Mouse (Mus musculus) hindbrain, postnatal 0 days (tissue): ENCODE measurements around the gene Sgpp2. TPM values are rescaled to one million over a fixed set of nuclear protein-coding genes. Genes with fewer than 3 reads are reported as not detected.

Source experiments
- ATAC-seq: fragments of 200-750 bp; cut with Nextera tagmentation; 2 replicates; pipeline ENCODE4 v1.8.0; 2017; ENCODE audit warnings: mild to moderate bottlenecking, moderate TSS enrichment, moderate library complexity
- DNase-seq: peaks from one replicate; pipeline ENCODE4 v3.0.0-alpha.2; 2015; ENCODE audit warnings: low spot score
- H3K27ac ChIP-seq: fragments of 300-500 bp; sonication (generic); 2 replicates; pipeline ENCODE4 v1.5.1; 2014; ENCODE audit warnings: mild to moderate bottlenecking
- H3K27me3 ChIP-seq: fragments of 300-500 bp; sonication (generic); 2 replicates; pipeline ENCODE4 v1.6.1; 2014; ENCODE audit warnings: low read length, mixed read lengths; ENCODE audit not compliant: insufficient read depth
- H3K36me3 ChIP-seq: fragments of 300-500 bp; sonication (generic); 2 replicates; pipeline ENCODE4 v1.6.1; 2014; ENCODE audit warnings: low read length, mixed read lengths; ENCODE audit not compliant: insufficient read depth
- H3K4me1 ChIP-seq: fragments of 300-500 bp; sonication (generic); 2 replicates; pipeline ENCODE4 v1.6.1; 2014; ENCODE audit warnings: antibody characterized with exemption, low read length, mixed read lengths; ENCODE audit not compliant: insufficient read depth
- H3K4me2 ChIP-seq: fragments of 300-500 bp; sonication (generic); 2 replicates; pipeline ENCODE4 v1.6.1; 2014; ENCODE audit warnings: low read depth, mild to moderate bottlenecking, low read length, moderate library complexity, mixed read lengths
- H3K4me3 ChIP-seq: fragments of 300-500 bp; sonication (generic); 2 replicates; pipeline ENCODE4 v1.5.1; 2014; ENCODE audit warnings: low read length
- H3K9ac ChIP-seq: fragments of 300-500 bp; sonication (generic); replicated peaks from 2 replicates; pipeline ENCODE4 v1.6.1; 2014; ENCODE audit warnings: mild to moderate bottlenecking, low read length, moderate library complexity, mixed read lengths
- H3K9me3 ChIP-seq: fragments of 300-500 bp; sonication (generic); 2 replicates; pipeline ENCODE4 v1.6.1; 2016; ENCODE audit warnings: low read length, mixed read lengths
- CTCF ChIP-seq: IDR thresholded peaks from 2 replicates; pipeline ENCODE4 v1.5.1; 2016; ENCODE audit warnings: antibody characterized with exemption, control low read depth, low read depth
- WGBS: fragments of 180-500 bp; shearing (Covaris S2); extraction: QIAGEN DNeasy Blood & Tissue Kit; methylation state at CpG from one replicate; pipeline ENCODE4 v1.1.7; 2014; 5-methylcytosine and 5-hydroxymethylcytosine counted together
- polyA plus RNA-seq: library from polyadenylated mRNA; unstranded; fragments of >200 nt; fragmentation: Nextera tagmentation; extraction: Ambion mirVana; gene quantifications from 2 replicates; pipeline ENCODE4 v1.2.1, GENCODE M21; 2015
- total RNA-seq: library from RNA; depleted of rRNA; stranded (reverse); fragments of >200 nt; gene quantifications from 2 replicates; pipeline ENCODE4 v1.2.3, GENCODE M21; 2014

Gene Sgpp2
- total and polyA plus RNA-seq, 2 experiments from 2014 or later = 3.3 to 5.0 TPM

DNA sequence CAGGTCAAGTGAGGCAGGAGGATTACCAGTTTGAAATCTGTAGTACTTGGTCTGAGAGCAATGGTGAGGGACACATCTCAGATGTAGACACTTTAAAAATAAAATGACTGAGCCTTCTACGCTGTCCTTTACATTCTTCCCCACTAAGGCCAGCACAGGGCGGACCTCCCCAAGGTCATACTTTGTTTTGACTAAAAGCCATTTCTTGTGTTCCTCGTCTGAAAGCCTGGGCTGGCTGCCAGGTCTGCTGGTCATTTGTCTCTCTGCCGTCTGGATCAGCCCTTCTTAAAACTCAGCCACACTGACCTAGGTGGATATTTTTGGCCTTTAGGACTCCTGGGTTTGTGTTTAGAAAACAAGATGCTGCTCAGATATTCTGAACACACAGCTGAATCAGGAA, 45.0 kb downstream of the Sgpp2 start:
- no peak overlapping the region for H3K4me3 ChIP-seq
- no peak overlapping the region for H3K27ac ChIP-seq
- TF ChIP-seq CTCF = no peak
- no peaks in the 10 kb centered on the region for H3K27me3 ChIP-seq
- H3K9me3 ChIP-seq = no peaks in the 10 kb centered on the region
- WGBS = 33% methylated on average over 4 of the region's 4 CpGs
- no peaks in the 10 kb centered on the region for H3K4me1 ChIP-seq
- DNase-seq (peak; percentile 43), ATAC-seq (no peak)
- no peaks in the 10 kb centered on the region for H3K36me3 ChIP-seq
- no peak overlapping the region for H3K4me2 ChIP-seq
- H3K9ac ChIP-seq = no peak overlapping the region

DNA sequence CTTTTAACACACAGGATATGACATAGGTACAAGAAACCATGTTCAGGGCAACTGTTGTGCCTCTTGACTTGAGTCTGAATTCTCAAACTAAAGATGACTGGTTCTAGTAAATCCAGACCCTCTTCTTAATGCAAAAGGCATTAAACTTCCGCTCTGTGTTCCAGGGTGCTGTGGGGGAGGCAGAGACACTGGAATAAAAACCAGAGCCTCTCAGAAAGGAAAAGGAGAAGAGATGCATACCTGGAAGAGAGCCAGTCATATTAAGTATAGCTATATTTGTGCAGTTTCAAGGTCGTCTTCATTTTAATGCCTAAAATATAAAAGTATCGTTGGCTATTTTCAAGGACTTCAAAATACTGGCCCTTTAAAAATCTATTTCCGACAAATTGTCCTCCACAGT, 47.3 kb downstream of the Sgpp2 start:
- WGBS = 84% methylated on average over 4 of the region's 4 CpGs
- Histone ChIP-seq H3K9ac (no peak overlapping the region), H3K4me2 (no peak overlapping the region), H3K4me1 (no peaks in the 10 kb centered on the region), H3K36me3 (no peaks in the 10 kb centered on the region), H3K9me3 (no peaks in the 10 kb centered on the region), H3K27ac (no peak overlapping the region), H3K27me3 (no peaks in the 10 kb centered on the region), H3K4me3 (no peak overlapping the region)
- DNase-seq (no peak), ATAC-seq (no peak)
- no peak for TF ChIP-seq CTCF

DNA sequence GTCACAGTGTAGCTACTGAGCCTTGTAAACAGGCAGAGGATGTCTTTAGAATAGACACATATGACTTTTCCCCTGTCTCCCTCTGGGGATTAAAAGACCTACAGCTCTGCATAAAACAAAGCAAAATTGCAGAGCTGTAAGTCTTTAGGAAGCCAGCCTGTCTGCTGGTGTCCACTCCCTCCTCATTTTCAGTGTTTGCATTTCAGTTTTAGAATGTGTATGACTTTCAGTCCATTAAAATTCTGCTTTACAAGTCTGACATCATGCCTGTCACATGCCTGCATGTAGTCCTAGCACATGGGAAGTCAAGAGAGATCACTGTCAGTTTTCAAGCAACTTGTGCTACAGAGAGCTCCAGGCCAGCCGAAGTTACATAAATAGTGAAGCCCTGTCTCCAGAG, 47.7 kb downstream of the Sgpp2 start:
- no peak for DNase-seq
- WGBS = 78% methylated on average over 1 of the region's 1 CpGs
- no peaks in the 10 kb centered on the region for H3K9me3 ChIP-seq
- H3K4me1 ChIP-seq = no peaks in the 10 kb centered on the region
- no peak overlapping the region for H3K4me3 ChIP-seq
- no peak overlapping the region for H3K4me2 ChIP-seq
- no peaks in the 10 kb centered on the region for H3K36me3 ChIP-seq
- no peak for TF ChIP-seq CTCF
- H3K27me3 ChIP-seq = no peaks in the 10 kb centered on the region
- H3K27ac ChIP-seq = no peak overlapping the region
- ATAC-seq = no peak
- no peak overlapping the region for H3K9ac ChIP-seq

DNA sequence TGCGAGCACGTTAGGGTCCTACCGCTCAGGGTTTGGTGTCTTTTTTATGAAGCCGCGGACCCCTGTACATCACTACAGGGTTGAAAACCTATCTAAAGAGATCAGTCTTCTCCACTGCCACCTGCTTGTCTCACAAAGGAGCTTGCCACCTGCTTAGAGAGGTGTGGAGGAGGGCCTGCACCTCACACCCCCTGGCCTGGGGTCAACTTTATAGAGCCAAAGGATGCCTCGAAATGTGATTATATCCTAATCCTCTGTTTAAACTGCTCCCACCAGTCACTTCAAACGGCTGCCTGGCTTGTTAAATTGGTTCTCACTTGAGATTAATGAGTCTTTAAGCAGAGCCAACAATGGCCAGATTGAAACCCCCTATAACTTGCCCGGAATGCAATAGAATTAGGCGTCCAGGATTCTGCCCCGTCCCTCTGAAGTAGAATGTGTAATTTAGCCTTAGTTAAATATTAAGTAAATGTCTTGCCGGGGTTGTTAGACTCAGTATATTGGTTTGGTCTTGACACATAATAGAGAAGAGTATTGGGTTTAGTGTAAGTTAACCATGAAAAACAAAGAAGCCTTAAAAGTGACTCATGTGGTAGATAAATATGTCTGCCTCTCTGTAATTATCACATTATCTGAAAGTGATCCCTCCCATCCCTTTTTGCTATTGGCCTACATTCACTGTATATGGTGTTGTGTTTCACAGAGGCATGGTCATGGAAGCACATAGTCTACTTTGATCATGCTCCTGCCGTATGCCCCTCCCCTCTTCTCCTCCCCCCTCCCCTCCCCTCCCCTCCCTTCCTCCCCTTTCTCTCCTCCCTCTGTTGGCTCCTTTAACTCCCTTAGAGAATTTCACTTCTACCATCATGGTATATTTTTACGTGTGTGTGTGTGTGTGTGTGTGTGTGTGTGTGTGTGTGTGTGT, 54.1 kb downstream of the Sgpp2 start:
- H3K27me3 ChIP-seq = no peaks in the 10 kb centered on the region
- 0 out of 2 replicates have a peak, but pooled peaks cover 5% of the 10 kb centered on the region for H3K4me1 ChIP-seq
- TF ChIP-seq CTCF = no peak
- DNase-seq (no peak), ATAC-seq (no peak)
- no peaks in the 10 kb centered on the region for H3K36me3 ChIP-seq
- no peak overlapping the region for H3K4me2 ChIP-seq
- no peak overlapping the region for H3K9ac ChIP-seq
- no peaks in the 10 kb centered on the region for H3K9me3 ChIP-seq
- WGBS = 56% methylated on average over 13 of the region's 13 CpGs
- no peak overlapping the region for H3K27ac ChIP-seq
- H3K4me3 ChIP-seq = no peak overlapping the region

DNA sequence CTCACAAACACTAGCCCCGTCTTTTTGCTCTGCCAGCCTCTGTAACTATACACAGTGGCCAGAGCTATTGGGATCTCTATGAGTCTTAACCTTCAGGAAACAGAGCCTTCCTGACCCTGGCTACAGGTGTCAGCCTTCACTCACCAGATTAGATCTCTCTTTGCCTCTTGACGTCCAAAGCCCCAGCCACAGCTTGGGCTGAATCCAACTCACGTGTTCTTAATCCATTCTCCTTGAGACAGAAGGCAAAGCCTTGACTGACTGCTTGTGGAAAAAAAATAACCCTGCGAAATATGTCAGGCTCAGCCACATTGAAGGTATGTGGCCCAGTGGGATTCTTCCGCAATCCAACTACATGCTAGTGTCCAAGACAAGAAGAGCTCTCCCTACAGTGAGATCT, 57.7 kb downstream of the Sgpp2 start:
- Histone ChIP-seq H3K9ac (no peak overlapping the region), H3K27ac (no peak overlapping the region), H3K9me3 (no peaks in the 10 kb centered on the region), H3K36me3 (no peaks in the 10 kb centered on the region), H3K27me3 (no peaks in the 10 kb centered on the region), H3K4me3 (no peak overlapping the region), H3K4me1 (peaks cover 16% of the 10 kb centered on the region; the same call in 1 of the 2 replicates), H3K4me2 (no peak overlapping the region)
- TF ChIP-seq CTCF = no peak
- ATAC-seq (no peak), DNase-seq (peak; percentile 32)
- WGBS = 60% methylated on average over 5 of the region's 5 CpGs

DNA sequence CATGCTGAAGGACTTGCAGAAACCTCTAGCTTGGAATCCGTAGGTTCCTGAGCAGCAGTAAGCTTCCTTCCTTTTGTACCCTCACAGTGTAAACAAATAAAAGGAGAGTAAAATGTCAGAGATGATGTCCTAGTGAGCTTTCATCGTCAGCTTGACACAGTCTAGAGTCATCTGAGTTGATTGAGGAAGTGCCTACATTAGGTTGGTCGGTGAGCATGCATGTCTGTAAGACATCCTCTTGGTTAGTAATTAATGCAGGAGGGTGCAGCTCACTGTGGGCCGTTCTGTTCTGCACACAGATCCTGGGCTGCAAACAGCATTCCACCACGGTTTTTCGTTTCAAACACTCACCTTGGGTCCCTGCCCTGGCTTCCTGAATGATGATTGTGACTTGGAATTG, 60.0 kb downstream of the Sgpp2 start:
- WGBS = 65% methylated on average over 6 of the region's 6 CpGs

More for the DNA sequence above, 60.0 kb downstream of the Sgpp2 start:
- no peak overlapping the region for H3K27ac ChIP-seq
- no peak for ATAC-seq
- no peak for TF ChIP-seq CTCF
- no peaks in the 10 kb centered on the region for H3K9me3 ChIP-seq
- no peak for DNase-seq
- H3K4me3 ChIP-seq = no peak overlapping the region
- no peak overlapping the region for H3K9ac ChIP-seq
- peaks cover 11% of the 10 kb centered on the region; the same call in 1 of the 2 replicates for H3K4me1 ChIP-seq
- no peaks in the 10 kb centered on the region for H3K36me3 ChIP-seq
- no peak overlapping the region for H3K4me2 ChIP-seq
- no peaks in the 10 kb centered on the region for H3K27me3 ChIP-seq
